Mouse (Mus musculus) hindbrain, embryonic 10.5 days (tissue): ENCODE results near the gene Sgsh. TPM values are rescaled to one million over a fixed set of nuclear protein-coding genes. Genes with fewer than 3 reads are reported as not detected.

ENCODE experiments used
- DNase-seq: peaks from one replicate; pipeline ENCODE4 v3.0.0-alpha.2; 2017; ENCODE audit warnings: low spot score
- H3K27ac ChIP-seq: fragments of 300-500 bp; sonication (generic); 2 replicates; pipeline ENCODE4 v1.5.1; 2016; ENCODE audit warnings: mild to moderate bottlenecking, moderate library complexity
- H3K27me3 ChIP-seq: fragments of 300-500 bp; sonication (generic); 2 replicates; pipeline ENCODE4 v1.6.1; 2016; ENCODE audit warnings: mild to moderate bottlenecking; ENCODE audit not compliant: poor library complexity, insufficient read depth, severe bottlenecking
- H3K36me3 ChIP-seq: fragments of 300-500 bp; sonication (generic); 2 replicates; pipeline ENCODE4 v1.6.1; 2016; ENCODE audit warnings: mild to moderate bottlenecking, moderate library complexity
- H3K4me1 ChIP-seq: fragments of 300-500 bp; sonication (generic); replicated peaks from 2 replicates; pipeline ENCODE4 v1.6.1; 2016; ENCODE audit warnings: mild to moderate bottlenecking
- H3K4me3 ChIP-seq: fragments of 300-500 bp; sonication (generic); 2 replicates; pipeline ENCODE4 v1.5.1; 2016; ENCODE audit warnings: mild to moderate bottlenecking, moderate library complexity
- H3K9me3 ChIP-seq: fragments of 300-500 bp; sonication (generic); 2 replicates; pipeline ENCODE4 v1.6.1; 2016; ENCODE audit warnings: mild to moderate bottlenecking, moderate library complexity
- WGBS: fragments of 180-500 bp; shearing (Covaris S2); methylation state at CpG from one replicate; pipeline ENCODE4 v1.1.7; 2016; 5-methylcytosine and 5-hydroxymethylcytosine counted together
- polyA plus RNA-seq: library from polyadenylated mRNA; unstranded; fragments of >200 nt; fragmentation: Nextera tagmentation; extraction: Ambion mirVana; gene quantifications from 2 replicates; pipeline ENCODE4 v1.2.1, GENCODE M21; 2016

The Sgsh gene
- polyA plus RNA-seq, 1 experiment from 2014 or later: 6.8 TPM

- Histone ChIP-seq H3K4me3 (no peak overlapping the region), H3K4me1 (peaks cover 48% of the 10 kb centered on the region), H3K9me3 (no peaks in the 10 kb centered on the region), H3K27me3 (peaks cover 3% of the 10 kb centered on the region; the same call in 1 of the 2 replicates), H3K27ac (no peak overlapping the region), H3K36me3 (peaks cover 39% of the 10 kb centered on the region)
- DNase-seq: no peak
- WGBS: 94% methylated on average over 10 of the region's 10 CpGs
Observed at GRCm38 (mm10) chr11:119359089-119359488, 3.8 kb upstream of the Sgsh start.

- 9% methylated on average over 23 of the region's 23 CpGs for WGBS
- peak overlapping the region; percentile 91 for H3K27ac ChIP-seq
Observed at GRCm38 (mm10) chr11:119354798-119355442, 416 bp downstream of the Sgsh start.

GRCm38 (mm10) chr11:119353946-119354345 is 1.4 kb downstream of the Sgsh start:
- Histone ChIP-seq H3K27me3 (peaks cover 11% of the 10 kb centered on the region; the same call in 1 of the 2 replicates), H3K4me1 (peaks cover 32% of the 10 kb centered on the region), H3K4me3 (peak overlapping the region; percentile 11; the same call in 1 of the 2 replicates), H3K9me3 (no peaks in the 10 kb centered on the region), H3K27ac (no peak overlapping the region), H3K36me3 (peaks cover 16% of the 10 kb centered on the region)
- DNase-seq: no peak
- 93% methylated on average over 4 of the region's 4 CpGs for WGBS

More at GRCm38 (mm10) chr11:119354798-119355442, 416 bp downstream of the Sgsh start:
- peaks cover 24% of the 10 kb centered on the region for H3K36me3 ChIP-seq
- peaks cover 11% of the 10 kb centered on the region; the same call in 1 of the 2 replicates for H3K27me3 ChIP-seq
- peaks cover 32% of the 10 kb centered on the region for H3K4me1 ChIP-seq
- no peaks in the 10 kb centered on the region for H3K9me3 ChIP-seq
- peak overlapping the region; percentile 85 for H3K4me3 ChIP-seq
- DNase-seq: no peak

GRCm38 (mm10) chr11:119352113-119352512 is 3.2 kb downstream of the Sgsh start:
- Histone ChIP-seq H3K9me3 (no peaks in the 10 kb centered on the region), H3K27ac (no peak overlapping the region), H3K4me3 (no peak overlapping the region), H3K36me3 (peaks cover 25% of the 10 kb centered on the region), H3K4me1 (peaks cover 32% of the 10 kb centered on the region), H3K27me3 (peaks cover 11% of the 10 kb centered on the region; the same call in 1 of the 2 replicates)
- WGBS: 83% methylated on average over 7 of the region's 7 CpGs
- no peak for DNase-seq

DNA sequence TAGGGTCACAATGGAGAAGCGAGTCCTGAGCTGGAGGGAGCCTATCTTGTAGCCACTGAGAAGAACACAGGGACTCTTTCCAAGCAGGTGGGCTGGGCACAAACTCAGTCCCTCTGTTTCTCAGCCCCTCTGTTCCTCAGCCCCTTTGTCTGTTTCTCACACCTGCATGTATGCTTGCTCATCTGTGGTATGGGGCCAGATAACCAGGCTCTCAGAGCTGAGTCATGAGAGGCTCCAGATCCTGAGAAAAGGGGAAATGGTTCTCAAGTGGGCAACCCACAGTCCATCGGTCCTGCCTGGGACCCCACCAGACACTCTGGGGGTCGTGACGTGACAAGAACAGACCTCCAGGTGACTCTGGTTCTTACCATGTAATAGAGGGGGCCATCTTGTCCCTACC is 8.2 kb downstream of the Sgsh start:
- no peak for DNase-seq
- no peak overlapping the region for H3K4me3 ChIP-seq
- no peaks in the 10 kb centered on the region for H3K9me3 ChIP-seq
- H3K27me3 ChIP-seq: no peaks in the 10 kb centered on the region
- WGBS: 94% methylated on average over 4 of the region's 4 CpGs
- peaks cover 40% of the 10 kb centered on the region for H3K36me3 ChIP-seq
- no peak overlapping the region for H3K27ac ChIP-seq
- H3K4me1 ChIP-seq: peaks cover 3% of the 10 kb centered on the region; the same call in 1 of the 2 replicates

DNA sequence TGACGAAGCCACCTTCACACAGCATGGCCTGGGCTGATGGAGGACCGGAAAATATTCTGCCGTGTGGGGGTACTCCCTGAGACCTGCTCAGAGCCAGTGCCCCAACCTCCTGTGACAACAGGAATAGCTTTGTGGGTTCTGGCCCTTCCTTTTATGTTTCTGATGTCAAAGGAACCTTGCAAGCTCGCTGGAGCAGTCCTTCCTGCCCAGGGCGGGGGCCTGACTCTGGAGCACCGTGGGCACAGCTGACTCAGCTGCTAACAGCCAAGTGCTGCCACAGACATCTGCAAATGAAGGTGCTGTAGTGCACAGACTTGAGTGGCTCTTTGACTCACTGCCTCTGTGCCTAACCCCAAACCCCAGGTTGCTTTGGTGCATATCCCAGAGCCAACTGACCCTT is 10.5 kb downstream of the Sgsh start:
- Histone ChIP-seq H3K9me3 (no peaks in the 10 kb centered on the region), H3K27me3 (no peaks in the 10 kb centered on the region), H3K27ac (no peak overlapping the region), H3K4me1 (peaks cover 5% of the 10 kb centered on the region; the same call in 1 of the 2 replicates), H3K36me3 (peaks cover 30% of the 10 kb centered on the region), H3K4me3 (no peak overlapping the region)
- DNase-seq: no peak
- WGBS: 76% methylated on average over 6 of the region's 6 CpGs

DNA sequence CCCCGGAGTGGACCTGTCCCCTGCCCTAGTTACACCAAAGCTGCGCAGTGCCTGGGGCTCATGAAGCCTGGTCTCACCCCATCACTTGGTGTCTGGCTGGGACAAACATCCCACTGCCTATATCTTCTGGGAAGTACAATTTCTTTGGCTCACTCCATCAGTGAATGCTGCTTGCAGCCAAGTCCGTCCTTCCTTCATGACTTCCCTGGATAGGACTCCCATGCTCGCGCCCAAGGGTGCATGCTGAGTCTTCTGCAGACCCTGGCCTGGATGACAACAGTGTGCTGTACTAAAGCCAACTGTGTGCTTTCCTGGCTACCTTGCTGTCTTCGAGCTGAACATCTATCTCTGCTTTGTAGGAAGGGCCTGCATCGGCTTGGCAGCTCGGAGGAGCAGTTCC is 11.2 kb downstream of the Sgsh start:
- peaks cover 9% of the 10 kb centered on the region for H3K4me1 ChIP-seq
- H3K36me3 ChIP-seq: peaks cover 30% of the 10 kb centered on the region
- WGBS: 91% methylated on average over 8 of the region's 8 CpGs
- no peaks in the 10 kb centered on the region for H3K9me3 ChIP-seq
- DNase-seq: no peak
- no peak overlapping the region for H3K27ac ChIP-seq
- H3K27me3 ChIP-seq: no peaks in the 10 kb centered on the region
- no peak overlapping the region for H3K4me3 ChIP-seq

GRCm38 (mm10) chr11:119339637-119340036 is 15.7 kb downstream of the Sgsh start:
- H3K4me3 ChIP-seq: no peak overlapping the region
- H3K4me1 ChIP-seq: peaks cover 14% of the 10 kb centered on the region
- H3K9me3 ChIP-seq: no peaks in the 10 kb centered on the region
- peak; percentile 82 for DNase-seq
- 0 out of 2 replicates have a peak, but pooled peaks cover 4% of the 10 kb centered on the region for H3K27me3 ChIP-seq
- no peak overlapping the region for H3K27ac ChIP-seq
- H3K36me3 ChIP-seq: no peaks in the 10 kb centered on the region
- 6% methylated on average over 5 of the region's 5 CpGs for WGBS

DNA sequence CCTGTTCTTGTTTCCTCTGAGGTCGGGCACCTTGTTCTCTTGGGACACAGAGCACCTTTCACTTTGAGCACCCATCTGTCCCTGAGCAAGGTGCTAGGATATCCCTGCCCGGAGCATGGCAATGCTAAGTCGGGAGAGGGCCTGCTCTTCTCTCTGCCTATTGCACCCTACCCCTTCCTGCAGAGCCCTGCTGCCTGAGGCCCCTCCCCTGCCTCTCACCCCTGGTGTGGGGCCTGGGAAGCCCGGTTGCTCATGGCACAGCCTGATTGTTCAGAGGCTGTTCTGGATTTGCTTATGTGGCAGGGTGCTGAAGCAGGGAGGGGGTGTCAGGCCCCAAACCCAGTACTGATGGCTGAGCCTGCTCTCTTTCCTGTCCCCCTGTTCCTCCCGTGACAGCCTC is 16.2 kb downstream of the Sgsh start:
- no peak overlapping the region for H3K4me3 ChIP-seq
- H3K36me3 ChIP-seq: no peaks in the 10 kb centered on the region
- 52% methylated on average over 5 of the region's 5 CpGs for WGBS
- H3K9me3 ChIP-seq: no peaks in the 10 kb centered on the region
- 0 out of 2 replicates have a peak, but pooled peaks cover 4% of the 10 kb centered on the region for H3K27me3 ChIP-seq
- no peak for DNase-seq
- 0 out of 2 replicates have a peak overlapping the region, but pooled peaks have one; percentile 2 for H3K27ac ChIP-seq
- peaks cover 14% of the 10 kb centered on the region for H3K4me1 ChIP-seq

DNA sequence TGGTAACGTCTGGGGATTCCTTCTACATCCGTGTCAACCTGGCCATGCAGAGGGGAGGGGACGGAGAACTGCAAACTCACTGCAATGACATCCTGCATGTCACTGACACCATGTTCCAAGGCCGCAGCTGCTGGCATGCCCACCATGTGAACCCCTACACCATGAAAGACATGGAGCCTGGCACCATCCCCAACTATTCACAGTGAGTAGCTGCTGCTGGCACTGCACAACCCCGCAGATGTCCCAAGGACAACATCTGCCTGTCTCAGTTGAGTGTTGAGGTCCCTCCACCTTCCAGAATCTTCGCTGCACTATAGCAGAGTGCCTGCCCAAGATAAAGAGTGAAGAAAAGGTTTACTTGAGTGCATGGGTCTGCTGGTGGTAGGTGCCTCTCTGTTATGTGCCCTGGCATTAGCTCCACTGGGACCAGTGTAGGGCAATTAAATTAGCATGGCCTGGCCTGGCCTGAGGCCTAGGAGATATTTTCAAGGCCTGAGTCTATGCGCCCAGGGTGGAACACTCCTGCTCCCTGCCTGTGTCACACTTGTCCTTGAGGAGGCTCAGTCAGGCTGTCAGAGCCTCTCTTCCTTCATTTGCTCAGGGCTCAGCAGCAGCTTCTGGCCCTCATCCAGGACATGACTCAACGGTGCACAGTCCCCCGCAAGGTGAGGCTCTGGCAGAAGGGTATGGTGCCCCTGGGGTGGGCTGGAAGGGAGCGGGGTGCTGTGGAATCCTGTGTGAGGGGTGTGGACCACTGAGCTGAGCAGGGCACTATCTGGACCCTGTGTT is 16.9 kb downstream of the Sgsh start:
- no peak for DNase-seq
- Histone ChIP-seq H3K4me1 (peaks cover 14% of the 10 kb centered on the region), H3K36me3 (no peaks in the 10 kb centered on the region), H3K4me3 (no peak overlapping the region), H3K27me3 (0 out of 2 replicates have a peak, but pooled peaks cover 4% of the 10 kb centered on the region), H3K9me3 (no peaks in the 10 kb centered on the region), H3K27ac (no peak overlapping the region)
- WGBS: 86% methylated on average over 10 of the region's 10 CpGs

DNA sequence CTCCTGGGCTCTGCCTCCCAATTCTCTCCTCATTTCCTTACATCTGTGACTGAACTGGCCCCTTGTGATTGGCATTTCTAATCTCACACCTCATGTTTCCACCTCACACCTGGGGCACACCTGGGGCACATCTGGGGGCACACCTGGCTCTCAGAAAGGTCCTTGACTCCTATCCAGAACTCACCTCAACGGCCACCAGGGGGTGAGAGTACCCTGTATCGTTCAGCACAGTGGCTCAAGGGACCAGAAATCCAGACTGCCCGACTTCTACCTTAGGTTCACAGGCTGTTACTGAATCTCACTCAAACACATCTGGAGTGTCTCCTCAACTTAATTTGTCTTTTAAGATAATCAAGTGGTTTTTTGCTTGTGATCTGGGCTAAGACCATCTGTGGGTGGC is 23.4 kb downstream of the Sgsh start:
- no peaks in the 10 kb centered on the region for H3K36me3 ChIP-seq
- H3K4me3 ChIP-seq: no peak overlapping the region
- peaks cover 6% of the 10 kb centered on the region; the same call in 1 of the 2 replicates for H3K4me1 ChIP-seq
- no peak overlapping the region for H3K27ac ChIP-seq
- no peaks in the 10 kb centered on the region for H3K9me3 ChIP-seq
- H3K27me3 ChIP-seq: peaks cover 20% of the 10 kb centered on the region
- 56% methylated on average over 3 of the region's 3 CpGs for WGBS
- DNase-seq: no peak

GRCm38 (mm10) chr11:119330592-119330991 is 24.7 kb downstream of the Sgsh start:
- WGBS: 65% methylated on average over 4 of the region's 4 CpGs

GRCm38 (mm10) chr11:119325068-119325467 is 30.3 kb downstream of the Sgsh start:
- no peak for DNase-seq
- Histone ChIP-seq H3K9me3 (peaks cover 7% of the 10 kb centered on the region), H3K27ac (no peak overlapping the region), H3K27me3 (peaks cover 4% of the 10 kb centered on the region; the same call in 1 of the 2 replicates), H3K4me1 (no peaks in the 10 kb centered on the region), H3K4me3 (no peak overlapping the region), H3K36me3 (no peaks in the 10 kb centered on the region)
- WGBS: 94% methylated on average over 1 of the region's 1 CpGs

More at GRCm38 (mm10) chr11:119330592-119330991, 24.7 kb downstream of the Sgsh start:
- DNase-seq: no peak
- H3K4me3 ChIP-seq: no peak overlapping the region
- H3K4me1 ChIP-seq: peaks cover 6% of the 10 kb centered on the region; the same call in 1 of the 2 replicates
- H3K36me3 ChIP-seq: no peaks in the 10 kb centered on the region
- peaks cover 16% of the 10 kb centered on the region for H3K27me3 ChIP-seq
- no peak overlapping the region for H3K27ac ChIP-seq
- H3K9me3 ChIP-seq: no peaks in the 10 kb centered on the region
